Mouse (Mus musculus) hindbrain, postnatal 0 days (tissue): ENCODE results near the gene Tgfb1. TPM values are rescaled to one million over a fixed set of nuclear protein-coding genes. Genes with fewer than 3 reads are reported as not detected.
A peak's percentile ranks its signal among the peaks of the same experiment; 100 is the strongest.

ENCODE experiments used
- ATAC-seq: fragments of 200-750 bp; cut with Nextera tagmentation; 2 replicates; pipeline ENCODE4 v1.8.0; 2017; ENCODE audit warnings: mild to moderate bottlenecking, moderate TSS enrichment, moderate library complexity
- DNase-seq: peaks from one replicate; pipeline ENCODE4 v3.0.0-alpha.2; 2015; ENCODE audit warnings: low spot score
- H3K27ac ChIP-seq: fragments of 300-500 bp; sonication (generic); 2 replicates; pipeline ENCODE4 v1.5.1; 2014; ENCODE audit warnings: mild to moderate bottlenecking
- H3K27me3 ChIP-seq: fragments of 300-500 bp; sonication (generic); 2 replicates; pipeline ENCODE4 v1.6.1; 2014; ENCODE audit warnings: low read length, mixed read lengths; ENCODE audit not compliant: insufficient read depth
- H3K36me3 ChIP-seq: fragments of 300-500 bp; sonication (generic); 2 replicates; pipeline ENCODE4 v1.6.1; 2014; ENCODE audit warnings: low read length, mixed read lengths; ENCODE audit not compliant: insufficient read depth
- H3K4me1 ChIP-seq: fragments of 300-500 bp; sonication (generic); 2 replicates; pipeline ENCODE4 v1.6.1; 2014; ENCODE audit warnings: antibody characterized with exemption, low read length, mixed read lengths; ENCODE audit not compliant: insufficient read depth
- H3K4me2 ChIP-seq: fragments of 300-500 bp; sonication (generic); 2 replicates; pipeline ENCODE4 v1.6.1; 2014; ENCODE audit warnings: low read depth, mild to moderate bottlenecking, low read length, moderate library complexity, mixed read lengths
- H3K4me3 ChIP-seq: fragments of 300-500 bp; sonication (generic); 2 replicates; pipeline ENCODE4 v1.5.1; 2014; ENCODE audit warnings: low read length
- H3K9ac ChIP-seq: fragments of 300-500 bp; sonication (generic); replicated peaks from 2 replicates; pipeline ENCODE4 v1.6.1; 2014; ENCODE audit warnings: mild to moderate bottlenecking, low read length, moderate library complexity, mixed read lengths
- H3K9me3 ChIP-seq: fragments of 300-500 bp; sonication (generic); 2 replicates; pipeline ENCODE4 v1.6.1; 2016; ENCODE audit warnings: low read length, mixed read lengths
- CTCF ChIP-seq: IDR thresholded peaks from 2 replicates; pipeline ENCODE4 v1.5.1; 2016; ENCODE audit warnings: antibody characterized with exemption, control low read depth, low read depth
- WGBS: fragments of 180-500 bp; shearing (Covaris S2); extraction: QIAGEN DNeasy Blood & Tissue Kit; methylation state at CpG from one replicate; pipeline ENCODE4 v1.1.7; 2014; 5-methylcytosine and 5-hydroxymethylcytosine counted together
- polyA plus RNA-seq: library from polyadenylated mRNA; unstranded; fragments of >200 nt; fragmentation: Nextera tagmentation; extraction: Ambion mirVana; gene quantifications from 2 replicates; pipeline ENCODE4 v1.2.1, GENCODE M21; 2015
- total RNA-seq: library from RNA; depleted of rRNA; stranded (reverse); fragments of >200 nt; gene quantifications from 2 replicates; pipeline ENCODE4 v1.2.3, GENCODE M21; 2014

The Tgfb1 gene
- total and polyA plus RNA-seq, 2 experiments from 2014 or later: 0.98 to 2.4 TPM

DNA sequence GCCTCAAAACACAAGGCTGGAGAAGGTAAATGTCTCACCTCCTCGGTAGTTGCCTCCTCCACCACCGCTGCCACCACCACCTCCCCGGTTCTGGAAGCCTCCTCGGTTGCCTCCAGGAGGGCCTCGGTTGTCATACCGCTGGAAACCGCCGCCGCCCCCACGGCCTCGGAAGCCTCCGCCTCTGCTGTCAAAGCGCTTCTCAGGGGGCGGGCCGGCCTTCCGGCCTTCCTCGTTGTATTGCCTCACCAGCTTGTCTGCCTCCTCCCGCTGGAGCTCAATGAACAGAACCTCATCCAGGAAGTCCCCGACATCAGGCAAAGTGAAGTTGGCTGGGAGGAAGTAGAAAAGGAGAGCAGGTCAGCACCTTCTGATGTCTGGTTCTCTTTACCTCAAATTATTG, 39.1 kb downstream of the Tgfb1 start:
- WGBS: 85% methylated on average over 19 of the region's 19 CpGs
- no peak for TF ChIP-seq CTCF
- DNase-seq: no peak

DNA sequence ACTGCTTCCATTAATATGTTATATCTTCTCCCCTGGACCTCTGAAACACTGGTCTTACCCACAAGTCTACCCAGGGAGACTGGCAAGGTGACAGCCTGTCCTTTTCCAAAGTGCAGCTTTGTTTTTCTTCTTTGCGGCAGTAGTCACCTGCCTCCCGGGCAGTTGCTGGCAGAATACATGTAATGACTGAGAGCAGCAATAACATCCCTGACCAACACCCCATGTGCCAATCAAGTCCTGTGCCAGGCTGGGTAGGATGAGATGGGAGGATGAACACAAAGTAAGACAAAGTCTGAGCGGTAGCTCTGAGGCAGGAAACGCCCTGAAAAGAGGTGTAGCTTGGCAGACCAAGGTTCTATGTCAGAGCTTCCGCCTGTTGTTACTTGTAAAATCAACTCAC, 41.0 kb downstream of the Tgfb1 start:
- WGBS: 93% methylated on average over 5 of the region's 5 CpGs
- no peaks in the 10 kb centered on the region for H3K27me3 ChIP-seq
- no peaks in the 10 kb centered on the region for H3K9me3 ChIP-seq
- TF ChIP-seq CTCF: no peak
- H3K9ac ChIP-seq: no peak overlapping the region
- H3K36me3 ChIP-seq: peaks cover 96% of the 10 kb centered on the region
- no peak overlapping the region for H3K4me3 ChIP-seq
- no peak overlapping the region for H3K4me2 ChIP-seq
- ATAC-seq (no peak), DNase-seq (no peak)
- no peak overlapping the region for H3K27ac ChIP-seq
- H3K4me1 ChIP-seq: no peaks in the 10 kb centered on the region

More for the DNA sequence above, 39.1 kb downstream of the Tgfb1 start:
- H3K27me3 ChIP-seq: no peaks in the 10 kb centered on the region
- H3K4me1 ChIP-seq: no peaks in the 10 kb centered on the region
- no peak overlapping the region for H3K27ac ChIP-seq
- no peak for ATAC-seq
- no peak overlapping the region for H3K4me2 ChIP-seq
- H3K9ac ChIP-seq: no peak overlapping the region
- H3K36me3 ChIP-seq: peaks cover 88% of the 10 kb centered on the region
- H3K4me3 ChIP-seq: no peak overlapping the region
- no peaks in the 10 kb centered on the region for H3K9me3 ChIP-seq

- Histone ChIP-seq H3K4me1 (no peaks in the 10 kb centered on the region), H3K36me3 (peaks cover 95% of the 10 kb centered on the region), H3K4me3 (no peak overlapping the region), H3K27ac (no peak overlapping the region), H3K27me3 (no peaks in the 10 kb centered on the region), H3K4me2 (no peak overlapping the region), H3K9me3 (no peaks in the 10 kb centered on the region), H3K9ac (no peak overlapping the region)
- DNase-seq (no peak), ATAC-seq (no peak)
- 18% methylated on average over 2 of the region's 2 CpGs for WGBS
- TF ChIP-seq CTCF: no peak
Measured at GRCm38 (mm10) chr7:25729396-25729795, 42.6 kb downstream of the Tgfb1 start.

DNA sequence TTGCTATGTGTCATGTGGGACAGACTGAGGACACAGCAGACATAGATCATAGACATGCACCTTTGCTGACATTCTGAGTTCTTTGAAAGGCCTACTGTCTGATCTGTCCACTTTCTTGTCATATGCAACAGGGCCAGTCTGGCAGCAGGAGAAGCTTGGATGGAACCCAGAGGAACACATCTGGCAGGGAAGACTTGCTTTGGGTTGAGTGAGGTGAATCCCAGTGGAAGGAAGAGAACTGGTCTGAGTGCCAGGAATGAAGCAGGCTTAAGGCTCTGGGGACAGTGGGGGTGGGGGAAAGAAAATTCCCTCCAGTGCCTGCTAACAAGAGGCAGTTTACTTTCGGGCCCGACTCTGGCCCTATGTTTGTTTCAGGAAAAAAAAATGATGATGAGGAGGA, 43.1 kb downstream of the Tgfb1 start:
- no peak overlapping the region for H3K9ac ChIP-seq
- WGBS: 91% methylated on average over 2 of the region's 2 CpGs
- no peak for TF ChIP-seq CTCF

DNA sequence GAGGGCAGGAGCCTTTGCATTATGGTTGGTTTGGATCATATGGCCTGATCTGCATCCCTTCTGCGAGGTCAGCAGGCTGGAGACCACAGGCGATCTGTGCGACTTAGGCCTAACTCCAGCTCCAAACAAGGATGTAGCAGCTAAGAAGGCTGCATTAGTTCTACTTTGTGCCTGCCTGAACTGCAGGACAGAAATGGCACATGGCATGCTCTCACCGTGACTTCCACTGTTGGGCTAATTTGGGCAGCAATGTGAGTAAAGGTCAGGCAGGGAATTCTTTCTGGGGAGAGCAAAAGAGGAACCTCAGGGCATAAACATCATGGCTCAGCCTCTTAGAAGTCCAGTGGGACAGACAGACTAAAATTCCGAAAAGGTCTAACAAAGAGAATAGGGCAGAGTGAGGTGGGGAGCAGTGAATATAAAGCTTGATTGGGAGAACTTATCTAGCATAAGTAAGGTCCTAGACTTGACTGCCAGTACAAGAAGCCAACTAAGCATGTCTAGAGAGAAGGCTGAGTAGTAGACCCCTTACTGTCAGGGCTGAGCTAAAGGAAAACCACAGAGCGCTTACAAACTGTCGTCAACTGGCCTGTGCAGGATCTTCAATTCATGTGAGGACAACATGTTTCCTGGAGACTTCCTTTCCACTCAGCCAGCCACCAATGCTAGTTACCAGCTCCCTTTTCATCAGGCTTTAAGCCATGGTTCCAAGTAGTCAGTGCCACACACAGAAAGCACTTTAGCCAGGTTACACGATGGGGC, 44.7 kb downstream of the Tgfb1 start:
- no peak for TF ChIP-seq CTCF
- Histone ChIP-seq H3K27ac (no peak overlapping the region), H3K4me3 (no peak overlapping the region), H3K9ac (no peak overlapping the region), H3K36me3 (peaks cover 94% of the 10 kb centered on the region), H3K4me2 (no peak overlapping the region), H3K4me1 (no peaks in the 10 kb centered on the region), H3K27me3 (no peaks in the 10 kb centered on the region), H3K9me3 (no peaks in the 10 kb centered on the region)
- no peak for DNase-seq
- no peak for ATAC-seq
- WGBS: 90% methylated on average over 8 of the region's 8 CpGs

More for the DNA sequence above, 43.1 kb downstream of the Tgfb1 start:
- Histone ChIP-seq H3K36me3 (peaks cover 95% of the 10 kb centered on the region), H3K4me1 (no peaks in the 10 kb centered on the region), H3K4me3 (no peak overlapping the region), H3K9me3 (no peaks in the 10 kb centered on the region), H3K27ac (no peak overlapping the region), H3K4me2 (no peak overlapping the region), H3K27me3 (no peaks in the 10 kb centered on the region)
- no peak for DNase-seq
- ATAC-seq: no peak

- ATAC-seq: no peak
- 75% methylated on average over 4 of the region's 4 CpGs for WGBS
Measured at GRCm38 (mm10) chr7:25734991-25735390, 48.2 kb downstream of the Tgfb1 start.

GRCm38 (mm10) chr7:25736920-25737319, 50.1 kb downstream of the Tgfb1 start:
- 98% methylated on average over 2 of the region's 2 CpGs for WGBS

More at GRCm38 (mm10) chr7:25734991-25735390, 48.2 kb downstream of the Tgfb1 start:
- no peaks in the 10 kb centered on the region for H3K27me3 ChIP-seq
- no peak overlapping the region for H3K4me2 ChIP-seq
- no peak overlapping the region for H3K9ac ChIP-seq
- H3K27ac ChIP-seq: no peak overlapping the region
- no peak for TF ChIP-seq CTCF
- no peaks in the 10 kb centered on the region for H3K4me1 ChIP-seq
- no peaks in the 10 kb centered on the region for H3K9me3 ChIP-seq
- no peak for DNase-seq
- no peak overlapping the region for H3K4me3 ChIP-seq
- H3K36me3 ChIP-seq: peaks cover 88% of the 10 kb centered on the region

More at GRCm38 (mm10) chr7:25736920-25737319, 50.1 kb downstream of the Tgfb1 start:
- peak; percentile 37 for TF ChIP-seq CTCF
- no peak overlapping the region for H3K9ac ChIP-seq
- H3K4me3 ChIP-seq: no peak overlapping the region
- ATAC-seq: no peak
- no peaks in the 10 kb centered on the region for H3K9me3 ChIP-seq
- H3K27me3 ChIP-seq: no peaks in the 10 kb centered on the region
- no peak for DNase-seq
- peaks cover 87% of the 10 kb centered on the region for H3K36me3 ChIP-seq
- no peak overlapping the region for H3K27ac ChIP-seq
- no peaks in the 10 kb centered on the region for H3K4me1 ChIP-seq
- H3K4me2 ChIP-seq: no peak overlapping the region
